Mouse (Mus musculus) E14TG2a.4 (cell line): ENCODE data around the gene Msh4.

Experiments used
- CTCF ChIP-seq: conservative IDR thresholded peaks from 2 replicates; pipeline ENCODE4 v1.5.1; 2014; ENCODE audit warnings: low read length
- NANOG ChIP-seq: IDR thresholded peaks from 2 replicates; pipeline ENCODE4 v1.6.1; 2014; ENCODE audit warnings: borderline replicate concordance, low read length, mixed read lengths

GRCm38 (mm10) chr3:153912546-153913509, 6.9 kb upstream of the Msh4 start, which contains the start of gene Rabggtb:
- no peak for TF ChIP-seq CTCF
- TF ChIP-seq NANOG: no peak
